Mouse (Mus musculus) B cell, adult 2 months (primary cell): ENCODE measurements at regions not wholly inside any gene's neighbourhood (a gene's known extent, or its start where the extent isn't known, plus 50 kb on each side); places are given as distances from the start of the nearest gene placed in this dataset.

Experiments used
- DNase-seq, 2 experiments: peaks; one replicate each; pipeline ENCODE4 v3.0.0; 2022

GRCm38 (mm10) chrX:19168983-19169382 lies 312.1 kb downstream of the Tex13c3 start:
- DNase-seq: no peak

DNA sequence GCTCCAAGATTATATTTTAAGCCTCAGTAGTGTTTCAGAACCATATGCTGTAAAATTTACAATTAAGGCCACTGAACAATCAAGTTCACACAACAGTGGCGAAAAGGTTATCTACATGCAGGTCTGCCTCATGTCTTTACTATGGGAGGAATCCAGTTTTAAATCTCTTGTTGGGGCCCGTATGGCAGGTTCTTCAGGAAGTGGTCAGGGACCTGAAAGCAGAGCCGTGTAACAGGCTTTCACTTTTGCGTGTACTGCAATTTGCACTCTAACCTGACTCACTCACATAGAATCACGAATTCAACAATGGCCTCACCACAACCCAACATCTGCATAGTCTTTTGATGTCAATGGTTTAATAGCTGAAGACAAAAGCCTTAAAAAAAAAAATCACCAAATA lies 312.6 kb downstream of the Tex13c3 start:
- DNase-seq: peak; percentile 19 to 23

- no peak for DNase-seq
Observed at GRCm38 (mm10) chrX:19168111-19168510, 313.0 kb downstream of the Tex13c3 start.

DNA sequence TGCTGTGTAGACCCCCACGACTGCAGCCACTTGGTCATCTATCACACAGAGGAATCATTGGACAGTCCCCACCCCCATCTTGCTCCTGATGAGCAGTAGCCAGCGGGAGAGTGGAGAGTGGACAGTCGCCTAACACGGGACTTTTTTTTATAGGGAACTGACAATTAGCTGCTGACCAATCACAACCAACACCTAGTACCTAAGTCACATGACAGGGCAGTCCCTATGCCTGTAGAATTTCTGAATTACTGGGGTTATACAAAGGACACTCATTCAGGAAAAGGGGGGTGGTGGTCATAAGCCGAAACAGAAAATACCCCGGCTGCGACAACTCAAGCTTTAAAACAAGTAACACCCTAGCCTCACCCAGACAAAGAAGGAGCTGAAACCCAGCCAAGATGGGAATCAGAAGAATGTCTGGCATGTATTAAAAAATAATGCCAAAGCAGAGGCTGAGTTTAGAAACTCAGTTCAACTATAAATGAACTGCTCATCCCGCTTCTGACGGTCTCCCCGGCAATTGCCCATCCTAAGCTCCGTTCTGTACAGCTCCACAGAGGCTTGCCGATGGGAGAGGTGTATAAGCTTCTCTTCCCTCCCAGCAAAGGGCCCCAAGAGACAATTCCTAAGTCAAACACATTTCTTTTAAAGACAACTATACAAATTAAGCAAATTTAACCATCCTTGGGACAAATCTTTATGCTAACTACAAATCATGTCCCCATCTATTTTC lies 313.8 kb downstream of the Tex13c3 start:
- peak; percentile 11 to 31 for DNase-seq

DNA sequence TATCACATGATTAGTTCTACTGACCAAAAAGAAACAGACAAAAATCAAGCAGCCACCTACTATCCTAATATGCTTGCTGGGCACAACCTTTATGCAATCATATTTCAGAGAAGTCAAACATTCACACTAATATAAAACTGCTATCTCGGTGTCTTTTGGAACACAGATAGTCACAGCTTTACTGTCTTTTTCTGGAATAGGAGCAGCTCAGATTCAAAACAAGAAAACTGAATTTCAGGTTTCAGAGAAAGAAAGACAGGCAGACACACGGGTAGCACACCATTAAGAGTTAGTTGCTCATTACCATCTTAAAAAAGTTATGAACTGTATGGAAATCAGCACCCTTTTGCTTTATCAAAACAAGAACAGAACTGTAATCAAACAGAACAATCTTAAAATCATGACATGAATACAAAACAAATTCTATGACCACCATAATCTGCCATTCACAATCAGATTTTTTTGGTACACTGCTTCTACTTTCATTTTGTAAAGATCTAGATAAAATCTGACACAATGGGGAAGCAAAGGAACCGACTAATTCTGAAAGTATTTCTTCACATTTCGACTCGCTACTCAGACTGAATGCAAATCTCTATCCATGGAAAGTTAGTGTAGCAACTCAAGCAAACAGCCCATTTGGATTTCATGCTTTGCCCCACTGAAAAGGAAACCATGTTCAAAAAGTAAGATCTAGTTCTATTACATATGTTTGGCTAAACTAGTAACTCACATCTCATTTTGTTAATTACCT lies 315.1 kb downstream of the Tex13c3 start:
- no peak for DNase-seq

GRCm38 (mm10) chrX:19164151-19164550 lies 317.0 kb downstream of the Tex13c3 start:
- no peak for DNase-seq

GRCm38 (mm10) chrX:19162958-19163357 lies 318.2 kb downstream of the Tex13c3 start:
- DNase-seq: no peak

DNA sequence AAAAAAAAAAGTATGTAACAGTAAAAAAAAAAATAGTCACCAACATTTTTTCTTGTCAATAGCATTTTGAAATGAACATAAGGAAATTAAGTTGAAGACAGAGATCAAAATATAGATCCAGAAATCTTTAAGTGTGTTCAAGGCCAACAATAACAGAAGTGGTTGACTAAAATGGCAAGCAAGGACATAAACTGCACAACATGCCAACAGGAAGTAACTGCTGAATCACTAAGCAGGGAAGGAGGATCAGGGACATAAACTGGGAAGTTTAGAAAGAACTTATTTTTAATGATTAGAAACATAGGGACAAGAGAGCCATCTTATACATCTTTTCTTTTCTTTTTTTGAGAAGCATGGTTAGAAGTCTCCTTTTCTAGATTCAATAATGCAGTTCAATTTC lies 318.8 kb downstream of the Tex13c3 start:
- no peak for DNase-seq

DNA sequence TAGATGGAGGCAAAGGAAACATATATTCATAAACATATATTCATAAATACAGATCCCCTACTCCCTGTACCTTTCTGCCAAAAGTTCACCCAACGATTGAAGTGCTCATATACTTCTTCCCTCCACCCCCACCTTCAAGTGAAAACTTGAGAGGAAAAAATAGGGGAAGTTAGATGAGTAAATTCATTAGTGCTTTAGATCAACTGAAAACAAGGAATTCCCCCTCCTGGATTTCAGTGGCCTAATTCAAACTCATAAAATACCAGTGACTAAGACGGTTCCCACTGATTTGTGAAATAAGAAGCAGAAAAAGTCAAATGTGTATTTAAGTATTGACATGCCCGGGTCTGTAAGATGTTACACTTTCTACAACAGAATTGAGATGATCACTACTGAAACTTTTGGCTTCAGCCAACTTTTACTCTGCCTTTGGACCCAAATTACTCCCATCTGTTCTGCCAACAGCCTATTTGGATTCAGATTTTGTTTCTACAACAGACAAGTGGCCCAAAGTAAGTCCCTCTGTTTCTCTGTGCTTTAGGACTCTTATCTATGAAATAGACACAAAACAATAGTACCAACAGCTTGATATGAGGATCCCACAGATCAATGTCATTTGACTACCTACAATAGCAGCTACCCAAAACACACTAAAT lies 320.7 kb downstream of the Tex13c3 start:
- DNase-seq: no peak

DNA sequence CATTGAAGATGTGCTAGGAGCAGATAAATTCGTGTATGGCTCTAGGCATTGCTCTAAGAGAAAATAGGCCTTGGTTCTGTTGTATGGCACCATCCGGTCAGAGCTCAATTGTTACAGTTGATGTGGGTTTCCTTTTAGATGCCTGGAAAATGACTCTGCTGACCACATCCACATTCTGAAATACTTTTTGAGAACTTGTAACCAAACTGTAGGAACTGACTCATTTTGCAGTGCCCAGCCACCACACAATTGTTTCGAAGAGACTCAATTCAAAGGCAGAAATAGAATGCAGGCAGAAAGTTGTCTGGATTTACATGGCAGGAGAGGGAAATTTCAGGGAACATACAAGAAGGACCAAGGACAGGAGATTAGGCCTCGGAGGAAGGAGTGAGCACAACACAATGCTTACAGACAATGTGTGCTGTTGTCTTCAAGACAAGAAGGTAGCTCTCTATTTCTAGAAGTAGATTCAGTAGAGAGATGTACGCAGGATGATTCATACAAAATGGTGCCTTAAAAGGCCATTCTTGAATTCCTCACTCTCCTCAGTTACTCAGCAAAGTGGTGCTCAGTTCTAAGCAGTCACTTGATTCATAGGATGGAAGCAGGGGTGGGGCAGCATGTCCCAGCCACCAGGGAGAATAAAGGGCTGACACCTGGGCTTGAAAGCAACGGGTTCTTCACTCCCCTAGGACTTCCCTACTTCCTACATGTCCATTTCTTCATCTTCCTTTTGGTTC lies 323.5 kb downstream of the Tex13c3 start:
- no peak for DNase-seq

DNA sequence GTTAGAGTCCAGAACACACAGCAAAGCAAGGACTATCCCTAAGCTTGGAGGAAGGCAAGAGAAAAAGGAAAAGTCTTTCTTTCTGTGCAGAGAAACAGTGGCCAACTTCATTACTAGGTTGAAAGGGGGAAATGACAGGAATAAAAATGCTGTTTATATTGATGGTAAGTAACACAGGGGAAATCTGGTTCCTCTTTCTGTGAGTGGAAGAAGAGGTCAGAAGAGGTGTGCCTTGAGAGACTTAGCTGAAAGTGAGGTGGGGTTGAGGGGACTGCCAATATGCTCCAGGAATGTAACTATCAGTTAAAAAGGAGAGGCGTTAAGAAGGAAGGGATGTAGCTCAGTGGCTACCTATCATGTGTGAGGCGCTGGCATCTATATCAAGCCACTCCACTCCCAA lies 327.5 kb downstream of the Tex13c3 start:
- DNase-seq: no peak

DNA sequence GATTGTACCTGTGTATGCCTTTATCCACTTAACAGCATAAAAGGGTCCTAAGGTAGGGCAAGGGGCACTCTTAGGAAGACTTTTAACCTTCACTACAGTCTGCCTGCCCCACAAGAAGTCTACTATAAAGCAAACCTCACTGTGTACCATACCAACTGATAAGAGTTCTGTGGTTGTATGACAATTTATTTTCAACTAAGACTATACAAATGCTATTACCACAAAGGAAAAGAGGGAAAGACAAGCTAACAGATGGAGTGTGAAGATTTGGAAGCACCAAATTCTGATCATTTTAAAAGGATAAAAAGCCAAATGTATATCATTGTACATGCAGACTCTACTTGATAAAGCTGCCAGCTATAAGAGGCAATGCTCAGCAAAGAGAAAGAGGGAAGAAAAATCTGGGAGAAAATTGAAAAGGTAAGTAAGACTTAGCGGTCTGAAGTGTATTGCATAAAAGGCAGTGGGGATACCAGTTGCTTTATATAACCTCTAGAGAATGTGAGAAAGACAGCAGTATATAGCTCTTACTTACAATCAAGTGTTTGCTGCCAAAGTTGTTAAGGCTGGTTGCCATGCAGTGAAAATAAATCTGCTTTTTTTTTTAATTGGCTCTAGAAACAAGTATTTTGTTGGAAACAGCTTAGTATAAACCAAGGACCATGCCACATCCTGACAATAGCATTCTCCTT lies 328.8 kb downstream of the Tex13c3 start:
- DNase-seq: no peak

DNA sequence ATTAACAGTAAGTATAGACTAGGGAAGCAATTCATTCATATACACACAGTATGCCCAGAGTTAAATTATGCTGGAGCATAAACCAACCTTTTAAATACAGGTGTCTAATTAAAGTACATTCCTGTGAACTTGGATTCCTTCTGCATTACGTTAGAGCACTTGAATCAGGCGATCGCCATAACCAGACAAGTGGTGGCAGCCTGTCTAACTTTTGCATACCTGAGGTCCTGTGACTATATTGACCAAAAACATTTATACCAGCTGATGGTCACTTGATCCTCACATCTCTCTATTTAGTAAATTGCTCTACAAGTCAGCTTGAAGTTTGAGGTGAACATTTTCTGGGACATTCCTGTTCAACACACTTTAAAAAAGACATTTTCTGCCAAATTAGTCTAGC lies 330.5 kb downstream of the Tex13c3 start:
- DNase-seq: no peak

- no peak for DNase-seq
Observed at GRCm38 (mm10) chrX:19148672-19149071, 332.4 kb downstream of the Tex13c3 start.

GRCm38 (mm10) chrX:19148251-19148650 lies 332.9 kb downstream of the Tex13c3 start:
- DNase-seq: no peak

- DNase-seq: no peak
Observed at GRCm38 (mm10) chrX:19112753-19113152, 368.4 kb downstream of the Tex13c3 start.

DNA sequence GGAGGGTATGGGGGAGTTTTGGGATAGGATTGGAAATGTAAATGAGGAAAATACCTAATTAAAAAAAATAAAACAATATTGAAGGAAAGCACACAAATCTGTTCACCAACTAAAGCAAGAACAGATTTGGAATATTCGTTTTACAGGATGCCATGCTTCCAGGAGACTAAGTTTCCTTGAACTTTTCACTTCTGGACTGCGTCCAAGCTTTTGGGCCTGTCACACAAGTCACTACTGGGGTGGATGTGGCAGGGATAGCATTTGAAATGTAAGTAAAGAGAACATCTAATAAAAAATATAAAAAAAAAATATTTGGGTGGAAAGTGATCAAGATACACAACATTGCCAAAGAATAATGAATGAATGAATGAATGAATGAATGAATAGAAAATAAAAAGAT lies 378.2 kb downstream of the Tex13c3 start:
- no peak for DNase-seq

DNA sequence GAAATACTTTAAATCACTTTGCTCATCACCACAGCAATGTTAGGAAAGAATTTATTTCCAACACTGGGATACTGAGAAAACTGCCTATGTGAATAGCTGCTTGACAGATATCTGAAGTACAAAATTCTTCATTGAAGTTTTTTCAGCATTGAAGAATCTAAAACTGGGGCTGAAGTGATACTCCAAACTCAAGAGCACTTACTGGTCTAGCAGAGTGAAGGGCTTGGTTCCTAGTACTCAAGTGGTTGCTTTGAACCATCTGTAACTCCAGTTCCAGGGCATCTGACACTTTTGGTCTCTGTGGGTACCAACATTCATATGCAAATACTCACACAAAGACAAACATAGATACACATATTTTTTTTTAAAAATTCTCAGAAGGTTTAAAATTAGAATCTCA lies 385.2 kb downstream of the Tex13c3 start:
- no peak for DNase-seq

GRCm38 (mm10) chrX:19084435-19084834 lies 396.7 kb downstream of the Tex13c3 start:
- DNase-seq: no peak

- DNase-seq: no peak
Observed at GRCm38 (mm10) chrX:19080021-19080420, 401.1 kb downstream of the Tex13c3 start.
